Mouse (Mus musculus) MEL (cell line): ENCODE results near the gene Dnaic1. TPM values are rescaled to one million over a fixed set of nuclear protein-coding genes. Genes with fewer than 3 reads are reported as not detected.

Source experiments
- DNase-seq: peaks from one replicate; pipeline ENCODE4 v3.0.0; 2011; ENCODE audit warnings: low read depth, low spot score
- H3K27ac ChIP-seq: 2 replicates; pipeline ENCODE4 v1.5.1; 2012; ENCODE audit warnings: low read depth, mild to moderate bottlenecking, control low read depth, low read length, moderate library complexity; ENCODE audit not compliant: control insufficient read depth
- H3K27me3 ChIP-seq, 2 experiments: fragments of 150-350 bp in 1 of 2; sonication (generic) in 1 of 2; 2 replicates each; pipeline ENCODE4 v1.6.1; 2012; ENCODE audit warnings: low read length in 2 of 2, mild to moderate bottlenecking in 2 of 2, improper control_type of control experiment in 1 of 2, moderate library complexity in 1 of 2; ENCODE audit not compliant: insufficient read depth in 2 of 2, control insufficient read depth in 1 of 2
- H3K36me3 ChIP-seq, 2 experiments: 2 replicates each; pipeline ENCODE4 v1.6.1; 2012 to 2014; ENCODE audit warnings: low read length in 2 of 2, improper control_type of control experiment in 1 of 2, inconsistent platforms in 1 of 2, mild to moderate bottlenecking in 1 of 2; ENCODE audit not compliant: insufficient read depth in 2 of 2, control insufficient read depth in 1 of 2
- H3K4me1 ChIP-seq, 2 experiments: fragments of 150-350 bp in 1 of 2; sonication (generic) in 1 of 2; 2 replicates each; pipeline ENCODE4 v1.6.1; 2012; ENCODE audit warnings: low read length in 2 of 2, improper control_type of control experiment in 1 of 2, mild to moderate bottlenecking in 1 of 2; ENCODE audit not compliant: insufficient read depth in 2 of 2, control insufficient read depth in 1 of 2
- H3K4me3 ChIP-seq, 2 experiments: fragments of 150-350 bp in 1 of 2; sonication (generic) in 1 of 2; 2 replicates each; pipeline ENCODE4 v1.5.1; 2012; ENCODE audit warnings: low read depth in 2 of 2, low read length in 2 of 2, mild to moderate bottlenecking in 2 of 2, moderate library complexity in 2 of 2, control low read depth in 1 of 2, improper control_type of control experiment in 1 of 2; ENCODE audit not compliant: control insufficient read depth in 1 of 2, insufficient read depth in 1 of 2
- H3K79me2 ChIP-seq: 2 replicates; pipeline ENCODE4 v1.6.1; 2012; ENCODE audit warnings: mild to moderate bottlenecking, low read length, moderate library complexity; ENCODE audit not compliant: control insufficient read depth, poor library complexity, insufficient read depth
- H3K9ac ChIP-seq: 2 replicates; pipeline ENCODE4 v1.6.1; 2012; ENCODE audit warnings: low read depth, mild to moderate bottlenecking, control low read depth, low read length, moderate library complexity; ENCODE audit not compliant: control insufficient read depth, poor library complexity, severe bottlenecking
- H3K9me3 ChIP-seq: fragments of 150-350 bp; sonication (generic); replicated peaks from 2 replicates; pipeline ENCODE4 v1.6.1; 2012; ENCODE audit warnings: mild to moderate bottlenecking, low read length, improper control_type of control experiment, moderate library complexity; ENCODE audit not compliant: insufficient read depth
- CHD1 ChIP-seq: IDR thresholded peaks from 2 replicates; pipeline ENCODE4 v1.6.1; 2012; ENCODE audit warnings: low read depth, mild to moderate bottlenecking, inconsistent platforms, low read length, improper control_type of control experiment
- EP300 ChIP-seq, 2 experiments: IDR thresholded peaks; 2 replicates each; pipeline ENCODE4 v1.6.1; 2011; ENCODE audit warnings: improper control_type of control experiment in 2 of 2, low read length in 2 of 2, low read depth in 1 of 2, mild to moderate bottlenecking in 1 of 2
- GABPA ChIP-seq: IDR thresholded peaks from 2 replicates; pipeline ENCODE4 v1.6.1; 2012; ENCODE audit warnings: low read depth, mild to moderate bottlenecking, inconsistent platforms, low read length, improper control_type of control experiment, moderate library complexity
- GATA1 ChIP-seq: IDR thresholded peaks from 2 replicates; pipeline ENCODE4 v1.6.1; 2011; ENCODE audit warnings: low read depth, low read length, improper control_type of control experiment
- HCFC1 ChIP-seq: IDR thresholded peaks from 2 replicates; pipeline ENCODE4 v1.6.1; 2012; ENCODE audit warnings: low read depth, mild to moderate bottlenecking, inconsistent platforms, low read length, improper control_type of control experiment, moderate library complexity
- JUND ChIP-seq: IDR thresholded peaks from 2 replicates; pipeline ENCODE4 v1.6.1; 2011; ENCODE audit warnings: low read depth, mild to moderate bottlenecking, improper control_type of control experiment, low read length
- KAT2A ChIP-seq: conservative IDR thresholded peaks from 2 replicates; pipeline ENCODE4 v1.6.1; 2012; ENCODE audit warnings: low read depth, low read length, improper control_type of control experiment, inconsistent platforms
- MXI1 ChIP-seq: IDR thresholded peaks from 2 replicates; pipeline ENCODE4 v1.6.1; 2011; ENCODE audit warnings: mild to moderate bottlenecking, low read depth, low read length, improper control_type of control experiment
- NRF1 ChIP-seq: IDR thresholded peaks from 2 replicates; pipeline ENCODE4 v1.6.1; 2014; ENCODE audit warnings: low read depth, mild to moderate bottlenecking, inconsistent platforms, low read length, improper control_type of control experiment, moderate library complexity; ENCODE audit not compliant: poor library complexity, insufficient read depth, severe bottlenecking
- RAD21 ChIP-seq: IDR thresholded peaks from 2 replicates; pipeline ENCODE4 v1.6.1; 2011; ENCODE audit warnings: mild to moderate bottlenecking, low read depth, low read length, improper control_type of control experiment
- SMC3 ChIP-seq: IDR thresholded peaks from 2 replicates; pipeline ENCODE4 v1.6.1; 2011; ENCODE audit warnings: low read depth, low read length, improper control_type of control experiment
- UBTF ChIP-seq: IDR thresholded peaks from 2 replicates; pipeline ENCODE4 v1.6.1; 2012; ENCODE audit warnings: low read depth, mild to moderate bottlenecking, inconsistent platforms, low read length, improper control_type of control experiment, moderate library complexity, borderline replicate concordance; ENCODE audit not compliant: insufficient read depth
- ZMIZ1 ChIP-seq: IDR thresholded peaks from 2 replicates; pipeline ENCODE4 v1.6.1; 2012; ENCODE audit warnings: low read depth, mild to moderate bottlenecking, inconsistent platforms, low read length, improper control_type of control experiment, moderate library complexity
- ZNF384 ChIP-seq: IDR thresholded peaks from 2 replicates; pipeline ENCODE4 v1.6.1; 2012; ENCODE audit warnings: low read depth, mild to moderate bottlenecking, inconsistent platforms, low read length, improper control_type of control experiment
- polyA plus RNA-seq, 2 experiments: library from polyadenylated mRNA; stranded (reverse) in 1 of 2; unstranded in 1 of 2; fragments of >175 nt in 1 of 2; fragments of >200 nt in 1 of 2; gene quantifications; 2 replicates each; pipeline versions ENCODE4 v1.2.1 to v1.2.4; 2012; ENCODE audit warnings: low replicate concordance in 2 of 2, low read depth in 1 of 2; ENCODE audit not compliant: insufficient read length in 2 of 2, insufficient read depth in 1 of 2, missing spikeins in 1 of 2
- total RNA-seq: library from RNA; depleted of rRNA; stranded (reverse); fragments of 300-350 nt; gene quantifications from 2 replicates; pipeline ENCODE4 v1.2.3, GENCODE M21; 2012

Dnaic1 gene
- total and polyA plus RNA-seq, 3 experiments = not detected

DNA sequence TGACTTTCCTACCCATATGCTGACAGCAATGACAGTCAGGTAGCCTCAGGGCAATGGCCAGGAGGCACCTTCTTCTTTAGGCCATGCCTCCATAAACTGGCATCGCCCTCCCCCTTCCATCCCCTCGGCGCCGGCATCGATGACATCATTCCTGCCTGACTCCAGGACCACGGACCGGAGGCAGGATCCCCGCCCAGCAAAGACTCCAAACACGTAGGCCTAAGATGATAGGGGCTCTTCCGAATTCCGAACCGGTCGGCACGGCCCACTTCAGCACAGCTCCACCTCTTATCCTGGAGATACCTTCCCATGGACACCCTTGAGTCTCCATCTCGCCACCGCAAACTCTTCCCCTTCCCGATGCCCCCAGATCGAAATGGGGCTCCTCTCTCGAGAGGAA, 1.3 kb upstream of the Dnaic1 start:
- Histone ChIP-seq H3K27ac (no peak overlapping the region), H3K9me3 (no peaks in the 10 kb centered on the region), H3K36me3 (peaks cover 0 to 2% of the 10 kb centered on the region in 2 experiments; a peak in 1 of 4 replicates), H3K4me3 (no peak overlapping the region), H3K9ac (no peak overlapping the region), H3K4me1 (peaks cover 0 to 7% of the 10 kb centered on the region in 2 experiments; a peak in 2 of 4 replicates), H3K27me3 (peaks cover 1 to 3% of the 10 kb centered on the region in 2 experiments; a peak in 3 of 4 replicates), H3K79me2 (no peaks in the 10 kb centered on the region)
- DNase-seq = no peak
- TF ChIP-seq MXI1 = no peak
- no peak for TF ChIP-seq ZMIZ1
- TF ChIP-seq EP300 (IDR thresholded peaks at IDR 0.05; ENCODE audit: low read depth in 1 of 2, low read length in 2 of 2) = no peak
- TF ChIP-seq UBTF = no peak
- TF ChIP-seq CHD1 = no peak
- no peak for TF ChIP-seq GABPA
- TF ChIP-seq HCFC1 = no peak
- no peak for TF ChIP-seq SMC3
- TF ChIP-seq JUND = no peak
- TF ChIP-seq ZNF384 = no peak

DNA sequence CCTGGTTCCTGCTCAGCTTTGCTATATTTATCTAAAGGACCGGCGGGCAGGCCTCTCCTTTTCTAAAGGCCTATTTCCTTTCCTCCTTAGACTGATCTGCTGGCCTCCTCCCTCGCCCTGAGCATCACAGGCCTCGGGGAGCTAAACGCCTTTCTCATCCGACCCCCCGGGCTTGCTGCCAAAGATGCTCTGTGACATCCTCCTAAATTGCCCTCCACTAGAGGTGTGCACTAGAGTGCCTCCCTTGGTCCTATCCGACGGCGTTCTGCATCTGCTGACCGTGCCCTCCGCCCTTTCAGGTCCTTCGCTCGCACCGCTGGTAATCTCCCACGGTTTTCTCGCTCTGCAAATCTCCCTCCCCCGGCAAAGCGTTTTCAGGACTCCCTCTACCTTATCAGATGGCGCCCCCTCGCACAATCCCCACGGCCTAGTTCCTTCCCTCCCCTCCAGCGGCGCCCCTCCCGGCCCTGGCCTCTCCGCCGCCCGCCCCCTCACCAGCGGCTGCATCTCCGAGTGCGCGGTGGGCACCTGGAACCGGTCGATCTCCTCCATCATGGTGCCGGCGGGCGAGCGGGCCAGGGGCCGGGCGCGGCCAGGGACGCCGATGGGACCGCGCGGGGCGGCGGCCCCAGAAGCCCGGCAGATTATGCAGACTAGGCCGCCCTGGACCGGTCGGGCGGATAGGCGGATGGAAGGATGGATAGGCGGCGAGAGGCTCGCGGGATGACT, 729 bp upstream of the Dnaic1 start:
- Histone ChIP-seq H3K4me3 (peak overlapping the region; percentile 57 to 68), H3K36me3 (peaks cover 0 to 2% of the 10 kb centered on the region in 2 experiments; a peak in 1 of 4 replicates), H3K79me2 (no peaks in the 10 kb centered on the region), H3K9ac (peak overlapping the region; percentile 68), H3K4me1 (peaks cover 0 to 7% of the 10 kb centered on the region in 2 experiments; a peak in 2 of 4 replicates), H3K27ac (no peak overlapping the region), H3K27me3 (peaks cover 3% of the 10 kb centered on the region in 2 experiments; a peak in 3 of 4 replicates), H3K9me3 (no peaks in the 10 kb centered on the region)
- TF ChIP-seq NRF1 = no peak
- no peak for TF ChIP-seq RAD21
- TF ChIP-seq GATA1 = peak; percentile 23; the same call in 1 of the 2 replicates
- TF ChIP-seq UBTF = 0 out of 2 replicates have a peak, but pooled peaks have one; percentile 68
- TF ChIP-seq KAT2A = no peak
- peak; percentile 61 for DNase-seq
